Mouse (Mus musculus): Measurements from ENCODE around the gene Rev3l. TPM values are rescaled to one million over a fixed set of nuclear protein-coding genes. Genes with fewer than 3 reads are reported as not detected.

Gene Rev3l
- 31.1 and 38.4 TPM in 2 replicates for polyA plus RNA-seq (2012; rRNA removed)

DNA sequence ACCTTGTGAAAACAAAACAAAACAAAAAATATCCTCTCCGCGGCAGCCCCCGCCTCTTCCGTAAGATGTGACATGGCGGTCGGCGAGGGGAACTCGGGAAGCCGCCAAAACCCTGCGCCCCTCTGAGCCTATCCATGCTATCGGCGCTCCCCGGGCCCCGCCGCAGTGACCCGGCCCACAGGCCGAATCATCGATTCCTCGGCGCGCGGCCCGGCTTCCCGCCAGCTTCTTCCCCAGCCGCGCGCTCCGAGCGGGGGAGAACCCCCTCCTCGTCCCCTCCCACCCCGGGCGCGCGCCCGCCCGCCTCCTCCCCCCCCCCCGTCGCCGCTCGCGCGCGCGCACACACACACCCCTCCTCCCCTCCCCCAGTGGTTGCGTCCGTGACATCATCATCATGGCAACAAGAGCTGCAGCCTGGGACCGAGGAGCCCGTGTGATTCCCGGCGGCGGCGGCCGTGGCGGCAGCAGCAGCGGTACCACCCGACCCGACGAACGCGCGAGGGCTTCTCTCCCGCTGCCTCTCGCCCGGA lies at the start of gene Rev3l:
Rev3l (plus strand) TSS at position 383 of the 530 bp plus-strand sequence.
- TF ChIP-seq CTCF (IDR thresholded peaks at IDR 0.05; ENCODE audit: control insufficient read depth, insufficient read depth, insufficient replicate concordance, low read depth, low read length) = no peak
- TF ChIP-seq POLR2A (IDR thresholded peaks at IDR 0.05; ENCODE audit: control insufficient read depth, low read depth, low read length) = peak; percentile 81
- no peaks in the 10 kb centered on the region; the same call in 1 of the 2 replicates for H3K4me1 ChIP-seq (ENCODE audit: control insufficient read depth, insufficient read depth, low read length)

DNA sequence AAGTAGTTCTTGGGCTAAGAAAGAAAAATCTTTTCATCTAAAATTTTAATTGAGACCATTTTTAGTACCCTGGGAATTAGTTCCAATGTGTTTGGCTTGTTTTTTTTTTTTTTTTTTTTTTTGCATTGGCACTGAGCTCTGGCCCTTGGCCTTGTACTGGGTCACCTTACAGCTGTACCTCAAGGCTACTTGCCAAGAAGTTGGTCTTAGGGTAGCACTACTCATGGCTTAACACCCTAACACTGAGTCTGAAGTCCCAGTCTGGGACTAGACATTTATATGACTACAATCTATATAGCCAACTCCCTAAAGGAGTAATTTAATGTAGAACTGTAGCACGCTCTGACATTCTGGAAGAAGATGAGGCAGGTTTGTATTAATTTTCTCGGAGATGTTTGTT lies 49.4 kb upstream of the Rev3l start:
- Histone ChIP-seq H3K27ac (ENCODE audit: control insufficient read depth, insufficient read depth, low read depth, low read length) (no peak overlapping the region), H3K4me1 (ENCODE audit: control insufficient read depth, insufficient read depth, low read length) (no peaks in the 10 kb centered on the region), H3K4me3 (ENCODE audit: control insufficient read depth, low read depth, low read length) (no peak overlapping the region), H3K27me3 (ENCODE audit: control insufficient read depth, insufficient read depth, low read length) (no peaks in the 10 kb centered on the region), H3K36me3 (ENCODE audit: control insufficient read depth, insufficient read depth, low read length) (no peaks in the 10 kb centered on the region)
- no peak for TF ChIP-seq CTCF (IDR thresholded peaks at IDR 0.05; ENCODE audit: control insufficient read depth, insufficient read depth, insufficient replicate concordance, low read depth, low read length)
- no peak for TF ChIP-seq POLR2A (IDR thresholded peaks at IDR 0.05; ENCODE audit: control insufficient read depth, low read depth, low read length)

More for the DNA sequence above, at the start of gene Rev3l:
- peak within 1 kb of the TSS; percentile 99 for H3K27ac ChIP-seq (ENCODE audit: control insufficient read depth, insufficient read depth, low read depth, low read length)
- H3K36me3 ChIP-seq (ENCODE audit: control insufficient read depth, insufficient read depth, low read length) = no peaks in the 10 kb centered on the region
- H3K4me3 ChIP-seq (ENCODE audit: control insufficient read depth, low read depth, low read length) = peak within 1 kb of the TSS; percentile 97
- no peaks in the 10 kb centered on the region for H3K27me3 ChIP-seq (ENCODE audit: control insufficient read depth, insufficient read depth, low read length)

DNA sequence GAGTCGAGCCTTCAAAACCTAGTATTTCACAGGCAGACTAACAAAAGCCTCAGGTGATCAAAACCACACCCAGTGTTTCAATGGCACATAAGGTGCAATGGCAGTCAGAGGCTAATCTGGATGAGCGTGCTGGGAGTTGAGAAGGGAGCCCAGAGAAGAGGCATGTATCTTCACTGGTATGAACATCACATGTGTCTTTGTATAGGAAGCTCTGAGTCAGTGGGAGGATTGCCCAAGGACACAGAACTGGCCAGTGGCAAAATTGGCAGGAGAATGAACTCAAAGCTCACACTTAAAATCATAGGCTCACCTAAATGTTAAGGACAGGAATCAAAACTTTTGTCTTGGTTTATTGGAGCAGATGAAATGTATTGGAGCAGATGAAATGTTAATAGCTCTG lies 48.4 kb upstream of the Rev3l start:
- H3K4me1 ChIP-seq (ENCODE audit: control insufficient read depth, insufficient read depth, low read length) = no peaks in the 10 kb centered on the region
- no peak for TF ChIP-seq CTCF (IDR thresholded peaks at IDR 0.05; ENCODE audit: control insufficient read depth, insufficient read depth, insufficient replicate concordance, low read depth, low read length)
- no peak overlapping the region for H3K27ac ChIP-seq (ENCODE audit: control insufficient read depth, insufficient read depth, low read depth, low read length)
- no peaks in the 10 kb centered on the region for H3K36me3 ChIP-seq (ENCODE audit: control insufficient read depth, insufficient read depth, low read length)
- H3K27me3 ChIP-seq (ENCODE audit: control insufficient read depth, insufficient read depth, low read length) = no peaks in the 10 kb centered on the region
- no peak overlapping the region for H3K4me3 ChIP-seq (ENCODE audit: control insufficient read depth, low read depth, low read length)

DNA sequence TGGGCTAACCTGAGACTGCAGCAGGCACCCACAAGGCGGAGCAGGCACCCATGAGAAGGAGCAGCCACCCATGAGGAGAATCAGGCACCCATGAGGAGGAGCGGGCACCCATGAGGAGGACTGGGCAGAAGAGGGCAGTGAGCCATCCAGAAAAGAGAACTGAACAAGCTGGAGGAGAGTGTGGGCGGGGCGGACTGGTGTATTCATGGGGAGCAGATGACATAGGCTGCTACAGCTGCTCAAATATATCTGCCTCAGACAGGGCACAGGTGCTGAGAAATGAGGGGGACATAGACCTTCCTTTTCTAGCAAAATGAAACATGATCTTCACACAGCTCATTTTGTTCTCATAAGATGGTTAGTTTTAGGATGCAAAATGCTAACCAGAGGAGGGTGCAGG lies 45.1 kb upstream of the Rev3l start:
- Histone ChIP-seq H3K4me1 (ENCODE audit: control insufficient read depth, insufficient read depth, low read length) (no peaks in the 10 kb centered on the region), H3K4me3 (ENCODE audit: control insufficient read depth, low read depth, low read length) (no peak overlapping the region), H3K27ac (ENCODE audit: control insufficient read depth, insufficient read depth, low read depth, low read length) (no peak overlapping the region), H3K36me3 (ENCODE audit: control insufficient read depth, insufficient read depth, low read length) (no peaks in the 10 kb centered on the region), H3K27me3 (ENCODE audit: control insufficient read depth, insufficient read depth, low read length) (no peaks in the 10 kb centered on the region)
- TF ChIP-seq CTCF (IDR thresholded peaks at IDR 0.05; ENCODE audit: control insufficient read depth, insufficient read depth, insufficient replicate concordance, low read depth, low read length) = no peak

DNA sequence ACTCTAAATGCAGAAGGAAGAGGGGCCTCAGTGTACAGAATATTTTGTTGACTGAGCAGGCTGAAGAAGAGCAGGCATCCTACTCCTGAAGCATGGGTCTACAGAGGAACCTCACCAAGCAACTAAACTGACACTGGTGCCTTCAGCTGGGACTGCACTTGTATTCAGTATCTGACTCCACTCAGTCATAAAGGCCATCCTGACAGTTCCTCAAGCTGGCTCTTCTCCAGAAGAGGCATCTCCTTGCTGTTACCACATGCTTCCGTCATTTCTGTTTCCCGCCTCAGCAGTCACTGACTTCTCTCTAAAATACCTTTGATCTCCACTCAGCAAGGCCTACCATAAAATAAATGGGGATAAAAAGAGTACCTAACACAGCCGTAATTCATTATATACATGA lies 44.1 kb upstream of the Rev3l start:
- no peaks in the 10 kb centered on the region for H3K36me3 ChIP-seq (ENCODE audit: control insufficient read depth, insufficient read depth, low read length)
- H3K4me3 ChIP-seq (ENCODE audit: control insufficient read depth, low read depth, low read length) = no peak overlapping the region
- no peaks in the 10 kb centered on the region for H3K4me1 ChIP-seq (ENCODE audit: control insufficient read depth, insufficient read depth, low read length)
- no peak overlapping the region for H3K27ac ChIP-seq (ENCODE audit: control insufficient read depth, insufficient read depth, low read depth, low read length)
- TF ChIP-seq POLR2A (IDR thresholded peaks at IDR 0.05; ENCODE audit: control insufficient read depth, low read depth, low read length) (no peak), CTCF (IDR thresholded peaks at IDR 0.05; ENCODE audit: control insufficient read depth, insufficient read depth, insufficient replicate concordance, low read depth, low read length) (no peak)
- no peaks in the 10 kb centered on the region for H3K27me3 ChIP-seq (ENCODE audit: control insufficient read depth, insufficient read depth, low read length)

DNA sequence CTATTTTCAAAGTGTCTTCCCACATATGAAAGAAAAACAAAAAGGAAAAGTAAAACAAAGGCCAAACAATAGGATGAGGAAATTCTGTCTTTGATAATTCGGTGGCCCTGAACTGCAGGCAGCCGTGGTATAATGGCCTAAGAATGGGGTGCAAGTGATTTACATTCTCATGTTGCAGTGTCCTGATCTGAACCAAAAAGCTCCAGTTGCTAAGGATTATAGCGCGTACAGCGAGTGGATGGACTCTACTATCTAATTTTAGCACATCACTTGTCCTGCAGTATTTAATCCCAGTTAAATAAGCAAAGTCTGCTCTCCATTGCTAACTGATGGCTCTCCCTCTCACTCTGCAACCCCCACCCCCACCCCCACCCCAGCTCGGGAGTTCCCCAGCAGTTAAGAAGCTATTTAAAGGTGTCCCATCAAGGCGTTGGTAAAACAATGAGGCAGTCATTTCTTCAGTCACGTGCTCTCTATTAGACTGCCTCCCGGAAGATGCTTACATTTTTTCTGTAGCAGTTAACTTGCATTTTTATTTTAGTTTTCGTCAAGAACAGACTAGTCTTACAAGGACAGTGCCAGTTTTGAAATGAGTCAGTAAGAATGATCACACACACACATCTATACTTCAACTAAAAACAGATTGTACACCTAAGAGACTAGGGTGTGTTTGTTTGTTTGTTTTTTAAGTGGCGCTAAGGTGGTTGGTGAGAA lies 40.4 kb upstream of the Rev3l start:
- H3K4me3 ChIP-seq (ENCODE audit: control insufficient read depth, low read depth, low read length) = no peak overlapping the region
- no peak overlapping the region for H3K27ac ChIP-seq (ENCODE audit: control insufficient read depth, insufficient read depth, low read depth, low read length)
- no peaks in the 10 kb centered on the region for H3K36me3 ChIP-seq (ENCODE audit: control insufficient read depth, insufficient read depth, low read length)
- TF ChIP-seq POLR2A (IDR thresholded peaks at IDR 0.05; ENCODE audit: control insufficient read depth, low read depth, low read length) = no peak
- TF ChIP-seq CTCF (IDR thresholded peaks at IDR 0.05; ENCODE audit: control insufficient read depth, insufficient read depth, insufficient replicate concordance, low read depth, low read length) = no peak
- no peaks in the 10 kb centered on the region for H3K27me3 ChIP-seq (ENCODE audit: control insufficient read depth, insufficient read depth, low read length)
- no peaks in the 10 kb centered on the region for H3K4me1 ChIP-seq (ENCODE audit: control insufficient read depth, insufficient read depth, low read length)

DNA sequence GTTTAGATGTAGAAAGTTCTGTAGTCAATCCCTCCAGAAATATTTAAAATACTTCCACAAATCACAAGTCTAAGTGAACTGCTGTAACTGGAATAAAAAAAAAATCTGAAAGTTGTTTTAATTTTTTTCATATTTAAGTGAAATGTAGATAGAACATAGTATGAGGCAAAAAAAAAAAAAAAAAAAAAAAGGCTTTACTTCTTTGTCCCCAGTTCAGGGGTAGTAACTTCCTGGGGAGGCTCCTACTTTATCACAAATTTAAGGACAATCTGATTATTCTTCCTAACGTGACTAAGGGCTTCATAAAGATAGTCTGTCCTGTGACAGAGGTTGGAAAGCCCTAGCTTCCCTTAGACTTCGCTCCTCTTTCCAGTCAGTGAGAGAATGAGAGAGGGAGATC lies 39.8 kb upstream of the Rev3l start:
- no peak overlapping the region for H3K27ac ChIP-seq (ENCODE audit: control insufficient read depth, insufficient read depth, low read depth, low read length)

More for the DNA sequence above, 39.8 kb upstream of the Rev3l start:
- H3K36me3 ChIP-seq (ENCODE audit: control insufficient read depth, insufficient read depth, low read length) = no peaks in the 10 kb centered on the region
- H3K4me3 ChIP-seq (ENCODE audit: control insufficient read depth, low read depth, low read length) = no peak overlapping the region
- TF ChIP-seq POLR2A (IDR thresholded peaks at IDR 0.05; ENCODE audit: control insufficient read depth, low read depth, low read length) = no peak
- no peak for TF ChIP-seq CTCF (IDR thresholded peaks at IDR 0.05; ENCODE audit: control insufficient read depth, insufficient read depth, insufficient replicate concordance, low read depth, low read length)
- H3K27me3 ChIP-seq (ENCODE audit: control insufficient read depth, insufficient read depth, low read length) = no peaks in the 10 kb centered on the region
- H3K4me1 ChIP-seq (ENCODE audit: control insufficient read depth, insufficient read depth, low read length) = no peaks in the 10 kb centered on the region

Data from testis, adult 2 months (tissue).